Mouse (Mus musculus) A20 (cell line): ENCODE measurements around the gene E030018B13Rik.
A peak's percentile ranks its signal among the peaks of the same experiment; 100 is the strongest.

ENCODE experiments used
- DNase-seq: peaks from one replicate; pipeline ENCODE4 v3.0.0-alpha.2; 2011; ENCODE audit warnings: low read depth, low spot score

E030018B13Rik gene

GRCm38 (mm10) chr7:63914891-63915290 lies 1.8 kb upstream of the E030018B13Rik start:
- DNase-seq, result no peak

DNA sequence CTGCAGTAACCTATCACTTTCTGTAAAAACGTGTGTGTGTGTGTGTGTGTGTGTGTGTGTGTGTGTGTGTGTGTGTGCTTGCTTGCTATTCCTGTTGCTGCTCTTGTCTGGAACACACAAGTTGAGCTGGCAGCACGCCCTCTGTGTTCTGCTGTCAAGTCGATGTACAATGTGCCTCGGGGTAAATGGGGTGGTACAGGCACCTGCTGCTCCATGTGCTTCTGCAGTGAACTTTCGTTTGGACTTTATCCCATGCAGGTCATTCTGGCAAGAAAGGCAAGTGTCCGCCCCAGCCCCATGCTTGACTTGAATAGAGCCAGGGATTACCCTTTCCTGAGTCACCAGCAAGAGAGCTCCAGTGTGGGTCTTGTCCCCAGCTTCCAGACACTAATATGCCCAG lies 1.0 kb downstream of the E030018B13Rik start:
- no peak for DNase-seq

- DNase-seq, result no peak
Measured at GRCm38 (mm10) chr7:63918771-63919768, 2.4 kb downstream of the E030018B13Rik start.

DNA sequence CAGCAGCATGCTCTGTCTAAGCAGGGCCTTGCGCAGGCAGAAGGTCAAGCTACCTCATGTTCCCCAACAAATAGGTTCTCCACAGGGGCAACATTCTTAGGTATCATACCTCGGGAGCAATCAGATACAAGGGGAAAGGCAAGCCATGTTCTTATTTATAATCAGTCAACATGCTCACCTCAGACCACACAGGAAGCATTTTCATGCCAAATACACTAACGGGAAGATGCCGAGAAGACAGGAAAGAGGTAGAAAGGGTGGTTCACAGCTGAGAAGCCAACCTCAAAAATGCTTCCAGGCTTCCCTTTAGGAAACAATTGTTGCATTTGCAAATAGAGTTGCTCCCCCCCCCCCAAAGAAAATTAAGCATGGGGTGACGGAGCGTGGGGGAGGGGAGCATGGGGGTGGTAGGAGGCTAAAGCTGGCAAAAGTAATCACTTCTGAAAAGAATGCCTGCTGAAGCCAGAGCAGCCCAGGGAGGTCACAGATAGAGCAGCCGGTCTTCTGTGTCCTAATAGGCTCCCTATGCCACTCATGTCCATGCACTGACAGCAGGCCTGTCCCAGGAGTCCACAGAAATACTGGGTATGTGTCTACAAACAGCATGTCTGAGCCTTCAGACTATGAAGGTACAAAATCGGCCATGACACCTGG lies 5.4 kb downstream of the E030018B13Rik start:
- no peak for DNase-seq

DNA sequence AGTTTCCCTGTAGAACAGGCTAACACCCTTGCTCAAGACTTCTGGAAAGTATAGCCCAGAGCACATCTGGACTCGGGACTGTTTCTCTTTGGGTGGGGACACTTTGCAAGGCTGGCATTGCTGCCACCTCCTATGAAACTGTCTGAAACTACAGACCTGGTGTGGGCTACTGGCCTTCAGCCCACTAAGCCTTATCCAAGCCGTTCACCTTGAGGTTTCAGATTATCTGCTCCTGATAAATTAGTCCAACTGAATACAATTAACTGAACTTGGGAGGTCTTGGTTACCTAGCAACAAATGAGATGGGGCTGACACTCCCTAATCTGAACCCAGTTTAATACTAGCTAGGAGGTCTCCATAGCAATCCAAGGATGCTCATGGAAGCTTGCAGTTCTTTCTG lies 5.9 kb downstream of the E030018B13Rik start:
- DNase-seq, result no peak

- no peak for DNase-seq
Measured at GRCm38 (mm10) chr7:63922975-63923374, 6.3 kb downstream of the E030018B13Rik start.

GRCm38 (mm10) chr7:63924151-63924550 lies 7.5 kb downstream of the E030018B13Rik start:
- DNase-seq, result no peak

DNA sequence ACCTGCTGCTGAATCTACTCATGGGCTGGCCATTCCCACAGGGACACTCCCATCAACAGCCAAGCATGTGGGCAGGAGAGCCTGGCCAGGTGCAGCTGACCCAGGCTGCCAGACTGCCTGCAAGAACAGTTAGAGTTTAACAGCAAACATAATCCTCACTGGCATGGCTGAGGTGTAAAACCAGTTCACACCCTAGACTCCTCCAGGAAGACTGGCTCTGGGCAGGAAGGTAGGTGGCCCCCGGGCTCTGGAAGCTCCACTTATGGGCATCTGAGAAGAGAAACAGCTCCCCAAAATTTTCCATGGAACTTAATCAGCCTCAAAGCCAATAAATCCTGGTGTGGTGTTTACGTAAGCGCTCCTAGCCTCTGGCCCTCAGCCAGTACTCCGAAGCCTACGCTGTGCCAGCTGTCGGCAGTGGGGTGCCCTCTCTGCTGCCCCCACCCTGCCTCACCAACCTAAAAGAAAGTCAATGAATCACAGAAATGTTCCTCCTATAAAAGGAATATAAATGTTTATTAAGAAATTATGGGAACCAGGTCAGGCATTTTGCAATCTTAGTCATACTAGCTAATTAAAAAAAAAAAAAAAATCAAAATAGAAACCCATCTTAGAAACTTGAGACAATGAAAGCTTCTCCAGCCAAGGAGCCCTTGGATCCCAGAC lies 8.2 kb downstream of the E030018B13Rik start:
- no peak for DNase-seq

DNA sequence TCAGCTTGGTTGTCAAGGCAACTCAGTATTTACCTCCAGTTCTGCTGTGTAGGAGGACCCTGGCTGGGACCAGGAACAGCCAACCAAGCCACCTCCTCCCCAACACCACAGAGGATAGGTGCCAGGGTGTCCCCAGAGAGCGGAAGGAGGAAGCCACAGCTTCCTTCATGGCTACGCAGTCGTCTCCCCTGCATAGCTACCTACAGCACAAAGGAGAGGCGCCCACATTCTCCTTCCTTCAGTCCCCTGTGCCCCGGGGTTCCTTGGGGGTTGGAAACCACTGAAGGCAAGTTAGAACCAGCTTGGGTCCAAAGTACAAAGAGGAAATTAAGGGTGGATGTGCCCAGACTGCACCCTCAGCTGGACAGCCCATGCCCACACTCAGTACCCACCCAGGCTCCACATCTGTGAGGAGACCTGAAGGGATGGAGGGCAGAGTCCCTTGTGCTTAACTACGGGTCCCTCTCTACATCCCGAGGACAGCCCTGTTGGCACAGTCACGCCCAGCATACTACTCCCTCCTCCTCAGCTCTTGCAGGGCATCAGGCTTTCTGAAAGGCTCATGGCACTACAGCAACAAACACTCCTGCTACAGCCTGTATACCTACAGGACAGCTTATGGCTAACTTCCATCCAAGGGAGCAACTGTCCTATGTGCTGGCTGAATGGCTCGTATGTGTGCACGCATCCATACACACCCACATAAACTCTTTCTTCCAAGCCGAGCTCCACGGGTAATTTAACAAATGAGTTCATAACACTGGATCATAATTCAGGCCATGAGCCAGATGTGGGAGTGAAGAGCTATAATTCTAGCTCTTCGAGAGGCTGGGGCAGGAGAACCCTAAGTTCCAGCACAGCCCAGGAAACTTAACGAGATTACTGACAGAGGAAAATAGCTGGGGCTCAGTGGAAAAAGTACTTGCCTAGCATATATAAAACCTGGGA lies 9.0 kb downstream of the E030018B13Rik start:
- no peak for DNase-seq

GRCm38 (mm10) chr7:63926492-63926891 lies 9.8 kb downstream of the E030018B13Rik start:
- no peak for DNase-seq

DNA sequence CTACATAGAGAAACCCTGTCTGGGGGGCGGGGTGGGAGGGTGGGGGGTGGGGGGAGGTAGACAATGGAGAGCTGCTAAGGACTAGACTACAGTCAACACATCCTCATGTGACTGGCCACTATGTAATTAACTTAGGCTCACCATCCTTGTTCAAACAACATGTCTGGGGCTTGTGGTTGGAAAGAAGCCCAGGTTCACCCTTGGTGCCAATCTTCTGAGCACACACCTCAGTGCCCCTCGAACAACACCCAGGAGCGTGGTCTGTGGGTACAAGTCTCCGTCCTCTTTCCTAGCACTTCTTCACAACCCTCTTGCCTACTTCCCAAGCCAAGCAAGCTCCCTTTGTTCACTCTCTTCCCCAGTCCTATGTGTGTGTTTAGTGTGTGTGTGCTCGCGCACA lies 10.5 kb downstream of the E030018B13Rik start:
- no peak for DNase-seq

- no peak for DNase-seq
Measured at GRCm38 (mm10) chr7:63929080-63929479, 12.4 kb downstream of the E030018B13Rik start.

GRCm38 (mm10) chr7:63930132-63930531 lies 13.5 kb downstream of the E030018B13Rik start:
- peak; percentile 43 for DNase-seq

DNA sequence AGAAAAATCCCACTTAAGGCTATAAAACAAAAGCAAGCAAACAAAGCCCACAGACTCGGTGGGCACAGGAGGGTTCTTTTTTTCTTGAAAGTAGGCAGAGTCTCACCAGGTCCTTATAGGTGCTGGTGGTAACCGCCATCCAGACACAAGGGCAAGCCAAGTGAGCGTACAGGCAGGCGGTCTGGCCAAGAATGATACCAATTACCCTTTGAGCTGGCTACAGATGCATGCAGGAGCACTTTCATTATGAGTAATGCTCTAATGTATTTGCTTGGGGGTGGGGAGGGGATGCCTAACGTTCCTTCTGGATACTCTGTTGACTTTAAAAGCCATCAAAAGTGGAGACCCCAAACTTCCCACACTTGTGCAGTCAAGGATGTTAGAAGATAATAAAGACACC lies 14.1 kb downstream of the E030018B13Rik start:
- peak; percentile 54 for DNase-seq

DNA sequence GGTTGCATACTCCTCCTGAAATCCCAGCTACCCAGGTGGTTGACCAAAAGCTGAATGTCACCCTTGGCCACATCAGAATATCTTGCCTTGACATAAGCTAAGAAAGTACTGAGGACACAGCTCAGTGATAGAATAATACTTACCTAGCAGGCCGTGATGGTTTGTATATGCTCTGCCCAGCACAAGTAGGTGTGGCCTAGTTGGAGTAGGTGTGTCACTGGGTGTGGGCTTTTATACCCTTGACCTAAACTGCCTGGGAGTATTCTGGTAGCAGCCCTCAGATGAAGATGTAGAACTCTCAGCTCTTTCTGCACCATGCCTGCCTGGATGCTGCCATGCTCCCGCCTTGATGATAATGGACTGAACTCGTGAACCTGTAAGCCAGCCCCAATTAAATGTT lies 15.8 kb downstream of the E030018B13Rik start:
- no peak for DNase-seq

DNA sequence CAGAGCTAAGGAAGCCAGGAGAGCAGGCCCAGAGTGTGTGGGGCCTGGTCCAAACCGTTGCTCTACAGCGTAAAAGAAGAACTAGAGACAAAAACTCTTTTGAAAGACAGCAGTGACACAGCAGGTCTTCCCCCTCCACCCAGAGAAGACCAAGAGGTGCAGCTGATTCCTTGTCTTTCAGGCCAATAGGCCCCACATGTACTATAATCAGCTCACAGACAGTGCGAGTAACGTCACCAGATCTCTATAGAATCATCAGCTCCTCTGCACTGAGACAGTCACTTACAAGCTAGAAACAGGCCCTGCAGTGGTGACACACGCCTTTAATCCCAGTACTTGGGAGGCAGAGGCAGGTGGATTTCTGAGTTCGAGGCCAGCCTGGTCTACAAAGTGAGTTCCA lies 17.2 kb downstream of the E030018B13Rik start:
- no peak for DNase-seq

DNA sequence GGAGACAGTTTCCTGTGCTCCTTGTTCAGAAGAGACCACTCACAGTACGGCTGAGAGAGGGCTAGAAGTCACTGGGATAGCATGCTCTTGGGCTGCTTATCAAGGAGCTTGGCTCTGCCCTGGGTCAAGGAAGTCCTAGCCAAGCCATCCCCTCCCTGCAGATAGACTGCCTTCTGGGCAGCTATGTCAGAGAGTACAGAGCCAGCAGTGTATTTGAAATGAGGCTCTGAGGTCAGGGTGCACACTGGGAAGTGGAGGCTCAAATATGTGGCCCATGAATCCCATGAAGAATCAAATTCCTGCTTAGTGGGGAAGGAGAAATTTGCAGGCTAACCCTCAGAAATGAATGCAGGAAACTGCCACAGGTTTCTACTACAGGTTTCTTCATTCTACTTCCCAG lies 17.9 kb downstream of the E030018B13Rik start:
- no peak for DNase-seq

DNA sequence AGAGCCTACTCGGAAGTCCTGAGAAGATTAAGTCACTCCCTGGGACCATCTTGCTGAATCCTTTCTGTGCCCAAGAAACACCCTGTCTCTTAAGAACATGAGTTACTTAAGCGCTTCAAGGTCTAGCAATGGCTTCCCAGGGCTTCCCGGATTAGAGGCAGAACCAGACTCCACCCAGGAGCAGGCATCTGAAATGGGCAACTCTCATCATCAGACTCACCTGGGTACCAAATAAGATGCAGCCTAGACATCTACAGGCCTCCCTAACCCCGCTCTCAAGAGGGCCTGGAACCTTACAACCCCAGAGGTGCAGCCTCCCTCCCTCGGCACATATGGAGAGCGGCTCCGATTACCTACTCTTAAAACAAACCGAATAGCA lies 19.1 kb downstream of the E030018B13Rik start:
- no peak for DNase-seq

DNA sequence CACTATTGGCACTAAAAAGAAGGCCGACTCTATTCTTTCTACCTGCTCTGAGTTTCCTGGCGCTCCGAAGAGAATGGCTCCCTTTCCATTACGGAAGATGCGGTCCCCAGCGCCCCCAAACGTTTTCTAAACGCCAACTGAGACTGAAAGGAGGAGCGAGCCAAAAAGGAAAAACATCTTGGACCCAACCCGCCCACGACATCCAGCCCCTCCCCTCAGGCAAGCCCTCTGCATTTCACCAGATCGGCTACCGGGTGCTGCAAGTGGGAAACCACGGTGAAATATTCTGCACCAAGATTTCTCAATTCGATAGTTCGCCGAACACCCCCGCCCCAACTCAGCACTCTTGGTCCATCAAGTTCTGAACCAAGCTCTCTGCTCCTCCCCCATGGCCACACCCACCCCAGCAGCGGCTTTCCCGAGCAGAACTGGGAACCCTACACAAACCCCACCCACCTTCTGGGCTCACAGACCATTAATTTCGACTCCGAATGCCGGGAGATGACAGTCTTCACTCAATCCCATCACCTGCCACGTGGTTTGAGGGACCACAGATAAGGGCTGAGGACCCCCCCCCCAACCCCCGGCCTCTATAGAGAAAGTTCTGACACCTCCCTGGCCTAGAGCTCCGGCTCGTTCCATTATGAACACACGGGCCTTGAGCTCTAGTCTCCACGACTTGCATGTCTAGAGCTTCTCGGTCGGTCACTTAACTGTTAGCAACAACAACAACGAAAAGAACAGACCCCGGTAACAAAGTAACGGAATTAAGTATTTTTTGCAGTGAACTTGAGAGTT lies 19.7 kb downstream of the E030018B13Rik start:
- DNase-seq, result peak; percentile 81

DNA sequence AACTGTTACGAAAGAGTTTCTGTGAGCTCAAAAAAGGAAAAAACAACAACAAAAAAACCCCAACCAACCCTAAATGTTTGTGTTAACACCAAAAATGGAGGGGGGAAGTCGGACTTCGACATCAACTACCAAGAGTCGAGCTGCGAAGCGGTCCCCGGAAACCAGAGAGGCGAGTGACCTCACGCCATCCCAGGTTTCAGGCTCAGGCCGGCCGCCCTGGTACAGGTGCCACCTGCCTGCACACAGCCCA lies 20.3 kb downstream of the E030018B13Rik start:
- no peak for DNase-seq
